Mouse (Mus musculus): ENCODE measurements around the gene 1700021F05Rik.

- TF ChIP-seq CTCF (IDR thresholded peaks at IDR 0.05; ENCODE audit: extremely low read depth, insufficient read depth, insufficient read length, insufficient replicate concordance) (no peak), POLR2A (IDR thresholded peaks at IDR 0.05; ENCODE audit: low read depth, low read length) (no peak)
Measured at GRCm38 (mm10) chr10:43580649-43581078, 39.9 kb upstream of the 1700021F05Rik start.
